Mouse (Mus musculus) embryonic facial prominence, embryonic 10.5 days (tissue): Measurements from ENCODE around the gene BC048679. TPM values are rescaled to one million over a fixed set of nuclear protein-coding genes. Genes with fewer than 3 reads are reported as not detected.

ENCODE experiments used
- DNase-seq: peaks from one replicate; pipeline ENCODE4 v3.0.0-alpha.2; 2017; ENCODE audit warnings: low spot score
- H3K27ac ChIP-seq: fragments of 300-500 bp; sonication (generic); replicated peaks from 2 replicates; pipeline ENCODE4 v1.5.1; 2016; ENCODE audit warnings: mild to moderate bottlenecking
- H3K27me3 ChIP-seq: fragments of 300-500 bp; sonication (generic); replicated peaks from 2 replicates; pipeline ENCODE4 v1.6.1; 2016; ENCODE audit warnings: low read depth, mild to moderate bottlenecking; ENCODE audit not compliant: poor library complexity, severe bottlenecking
- H3K36me3 ChIP-seq: fragments of 300-500 bp; sonication (generic); replicated peaks from 2 replicates; pipeline ENCODE4 v1.6.1; 2016; ENCODE audit warnings: mild to moderate bottlenecking, moderate library complexity
- H3K4me1 ChIP-seq: fragments of 300-500 bp; sonication (generic); 2 replicates; pipeline ENCODE4 v1.6.1; 2016
- H3K4me3 ChIP-seq: fragments of 300-500 bp; sonication (generic); 2 replicates; pipeline ENCODE4 v1.5.1; 2016; ENCODE audit warnings: mild to moderate bottlenecking, moderate library complexity
- H3K9me3 ChIP-seq: fragments of 300-500 bp; sonication (generic); 2 replicates; pipeline ENCODE4 v1.6.1; 2016; ENCODE audit warnings: mild to moderate bottlenecking
- WGBS: fragments of 180-500 bp; shearing (Covaris S2); methylation state at CpG from one replicate; pipeline ENCODE4 v1.1.7; 2016; 5-methylcytosine and 5-hydroxymethylcytosine counted together
- microRNA counts: library from miRNA; unstranded; fragments of <30 nt; microRNA quantifications from one replicate; lab custom pipeline; 2017
- polyA plus RNA-seq: library from polyadenylated mRNA; unstranded; fragments of >200 nt; fragmentation: Nextera tagmentation; extraction: Ambion mirVana; gene quantifications from 2 replicates; pipeline ENCODE4 v1.2.1, GENCODE M21; 2016

Gene BC048679
- polyA plus RNA-seq, 1 experiment from 2014 or later = 0.57 TPM

- Histone ChIP-seq H3K4me3 (no peak overlapping the region), H3K36me3 (no peaks in the 10 kb centered on the region), H3K9me3 (no peaks in the 10 kb centered on the region), H3K4me1 (no peaks in the 10 kb centered on the region), H3K27me3 (peaks cover 29% of the 10 kb centered on the region), H3K27ac (no peak overlapping the region)
- WGBS = 2% methylated on average over 4 of the region's 4 CpGs
- DNase-seq = peak; percentile 74
These were observed 34.0 kb downstream of the BC048679 start for GRCm38 (mm10) chr7:81464116-81464515.

GRCm38 (mm10) chr7:81462815-81463214 is 35.3 kb downstream of the BC048679 start:
- H3K4me3 ChIP-seq = no peak overlapping the region
- 77% methylated on average over 3 of the region's 3 CpGs for WGBS
- no peaks in the 10 kb centered on the region for H3K36me3 ChIP-seq
- H3K27ac ChIP-seq = no peak overlapping the region
- H3K27me3 ChIP-seq = peaks cover 42% of the 10 kb centered on the region
- no peaks in the 10 kb centered on the region for H3K9me3 ChIP-seq
- H3K4me1 ChIP-seq = no peaks in the 10 kb centered on the region
- DNase-seq = no peak

- H3K9me3 ChIP-seq = no peaks in the 10 kb centered on the region
- peak; percentile 62 for DNase-seq
- WGBS = under 1% methylated on average over 28 of the region's 28 CpGs
- peaks cover 28% of the 10 kb centered on the region for H3K4me1 ChIP-seq
- H3K36me3 ChIP-seq = no peaks in the 10 kb centered on the region
- H3K4me3 ChIP-seq = peak within 1 kb of the TSS; percentile 57
- H3K27ac ChIP-seq = no peak within 1 kb of the TSS
- H3K27me3 ChIP-seq = peaks cover 97% of the 10 kb centered on the region
These were observed 42.9 kb downstream of the BC048679 start, which contains the start of gene Cpeb1 for GRCm38 (mm10) chr7:81455155-81455651. TSS of gene Cpeb1 (minus strand) at chr7:81455465.

- peak overlapping the region; percentile 57 for H3K4me3 ChIP-seq
- no peaks in the 10 kb centered on the region for H3K9me3 ChIP-seq
- DNase-seq = peak; percentile 57
- no peaks in the 10 kb centered on the region for H3K36me3 ChIP-seq
- no peak overlapping the region for H3K27ac ChIP-seq
- peaks cover 98% of the 10 kb centered on the region for H3K27me3 ChIP-seq
- peaks cover 28% of the 10 kb centered on the region for H3K4me1 ChIP-seq
- WGBS = 2% methylated on average over 87 of the region's 87 CpGs
These were observed 43.6 kb downstream of the BC048679 start for GRCm38 (mm10) chr7:81454331-81455039.

- 5% methylated on average over 84 of the region's 84 CpGs for WGBS
- peak; percentile 72 for DNase-seq
- peaks cover 28% of the 10 kb centered on the region for H3K4me1 ChIP-seq
- no peaks in the 10 kb centered on the region for H3K36me3 ChIP-seq
- H3K27ac ChIP-seq = no peak overlapping the region; the same call in 1 of the 2 replicates
- H3K27me3 ChIP-seq = peaks cover 89% of the 10 kb centered on the region
- peak overlapping the region; percentile 57 for H3K4me3 ChIP-seq
- no peaks in the 10 kb centered on the region for H3K9me3 ChIP-seq
These were observed 44.4 kb downstream of the BC048679 start for GRCm38 (mm10) chr7:81453443-81454274.

GRCm38 (mm10) chr7:81452971-81453441 is 45.1 kb downstream of the BC048679 start:
- H3K36me3 ChIP-seq = no peaks in the 10 kb centered on the region
- peak; percentile 60 for DNase-seq
- peak overlapping the region; percentile 57 for H3K4me3 ChIP-seq
- H3K27ac ChIP-seq = no peak overlapping the region
- peaks cover 83% of the 10 kb centered on the region for H3K27me3 ChIP-seq
- no peaks in the 10 kb centered on the region for H3K9me3 ChIP-seq
- peaks cover 28% of the 10 kb centered on the region for H3K4me1 ChIP-seq
- WGBS = 4% methylated on average over 21 of the region's 21 CpGs

MicroRNA genes within 50 kb of the gene (microRNA counts, 519-probe panel; counts per million panel counts)
- microRNA mmu-miR-1839-3p (lab: Ali Mortazavi, UCI) (188 counts per million, percentile 57 among the panel's probes with 10 or more counts), microRNA mmu-miR-1839-5p (lab: Ali Mortazavi, UCI) (3,202 counts per million, percentile 70 among the panel's probes with 10 or more counts)

Other genes starting within 250 kb of the BC048679 start
- gene Rps17, start 153.0 kb downstream of the BC048679 start, polyA plus RNA-seq = 1,210 and 1,245 TPM in 2 replicates
- gene Cpeb1, start 42.8 kb downstream of the BC048679 start, polyA plus RNA-seq = 1.2 and 1.3 TPM in 2 replicates
- 8.6 and 10.8 TPM in 2 replicates for gene Ap3b2, start 4.4 kb downstream of the BC048679 start, polyA plus RNA-seq
- 0.04 TPM in 1 of 2 replicates, not detected in the other for gene Fsd2, start 68.7 kb upstream of the BC048679 start, polyA plus RNA-seq
- 2.4 and 3.4 TPM in 2 replicates for gene Whamm, start 73.0 kb upstream of the BC048679 start, polyA plus RNA-seq
- 12.2 and 14.6 TPM in 2 replicates for gene Homer2, start 209.2 kb upstream of the BC048679 start, polyA plus RNA-seq